Mouse (Mus musculus) MEL (cell line): ENCODE results near the gene Gm45902.

ENCODE experiments used
- BHLHE40 ChIP-seq: IDR thresholded peaks from 2 replicates; pipeline ENCODE4 v1.6.1; 2012; ENCODE audit warnings: low read depth, mild to moderate bottlenecking, inconsistent platforms, low read length, improper control_type of control experiment, borderline replicate concordance
- CTCF ChIP-seq, 3 experiments: IDR thresholded peaks in 2 of 3; conservative IDR thresholded peaks in 1 of 3; 2 replicates each; pipeline ENCODE4 v1.5.1; 2011 to 2012; ENCODE audit warnings: low read length in 3 of 3, low read depth in 2 of 3, mild to moderate bottlenecking in 2 of 3, improper control_type of control experiment in 1 of 3, inconsistent platforms in 1 of 3, mixed read lengths in 1 of 3, moderate library complexity in 1 of 3; ENCODE audit not compliant: control insufficient read depth in 1 of 3, insufficient read depth in 1 of 3, poor library complexity in 1 of 3, severe bottlenecking in 1 of 3
- ELF1 ChIP-seq: IDR thresholded peaks from 2 replicates; pipeline ENCODE4 v1.6.1; 2014; ENCODE audit warnings: low read depth, mild to moderate bottlenecking, inconsistent platforms, low read length, improper control_type of control experiment, moderate library complexity
- GABPA ChIP-seq: IDR thresholded peaks from 2 replicates; pipeline ENCODE4 v1.6.1; 2012; ENCODE audit warnings: low read depth, mild to moderate bottlenecking, inconsistent platforms, low read length, improper control_type of control experiment, moderate library complexity
- GATA1 ChIP-seq: IDR thresholded peaks from 2 replicates; pipeline ENCODE4 v1.6.1; 2011; ENCODE audit warnings: low read depth, low read length, improper control_type of control experiment
- JUND ChIP-seq: IDR thresholded peaks from 2 replicates; pipeline ENCODE4 v1.6.1; 2011; ENCODE audit warnings: low read depth, mild to moderate bottlenecking, improper control_type of control experiment, low read length
- MAFK ChIP-seq: IDR thresholded peaks from 2 replicates; pipeline ENCODE4 v1.6.1; 2011; ENCODE audit warnings: low read depth, mild to moderate bottlenecking, low read length, improper control_type of control experiment, borderline replicate concordance
- MAZ ChIP-seq: IDR thresholded peaks from 2 replicates; pipeline ENCODE4 v1.6.1; 2012; ENCODE audit warnings: low read depth, mild to moderate bottlenecking, inconsistent platforms, low read length, improper control_type of control experiment
- MYC ChIP-seq: IDR thresholded peaks from 2 replicates; pipeline ENCODE4 v1.6.1; 2011; ENCODE audit warnings: low read depth, mild to moderate bottlenecking, low read length, improper control_type of control experiment, moderate library complexity
- POLR2A ChIP-seq, 2 experiments: IDR thresholded peaks; 2 replicates each; pipeline ENCODE4 v1.6.1; 2011 to 2012; ENCODE audit warnings: low read length in 2 of 2, mild to moderate bottlenecking in 2 of 2, control low read depth in 1 of 2, improper control_type of control experiment in 1 of 2, low read depth in 1 of 2, moderate library complexity in 1 of 2; ENCODE audit not compliant: control insufficient read depth in 1 of 2, insufficient read depth in 1 of 2, poor library complexity in 1 of 2
- SIN3A ChIP-seq: IDR thresholded peaks from 2 replicates; pipeline ENCODE4 v1.6.1; 2012; ENCODE audit warnings: low read length, improper control_type of control experiment, inconsistent platforms
- TBP ChIP-seq: IDR thresholded peaks from 2 replicates; pipeline ENCODE4 v1.8.0; 2011; ENCODE audit warnings: low read depth, low read length, improper control_type of control experiment
- TCF12 ChIP-seq: IDR thresholded peaks from 2 replicates; pipeline ENCODE4 v1.6.1; 2014; ENCODE audit warnings: low read depth, mild to moderate bottlenecking, inconsistent platforms, low read length, improper control_type of control experiment, moderate library complexity
- USF2 ChIP-seq, 2 experiments: IDR thresholded peaks; 2 replicates each; pipeline ENCODE4 v1.6.1; 2011 to 2012; ENCODE audit warnings: improper control_type of control experiment in 2 of 2, low read length in 2 of 2, borderline replicate concordance in 1 of 2, inconsistent platforms in 1 of 2, low read depth in 1 of 2, mild to moderate bottlenecking in 1 of 2; ENCODE audit not compliant: insufficient read depth in 1 of 2

DNA sequence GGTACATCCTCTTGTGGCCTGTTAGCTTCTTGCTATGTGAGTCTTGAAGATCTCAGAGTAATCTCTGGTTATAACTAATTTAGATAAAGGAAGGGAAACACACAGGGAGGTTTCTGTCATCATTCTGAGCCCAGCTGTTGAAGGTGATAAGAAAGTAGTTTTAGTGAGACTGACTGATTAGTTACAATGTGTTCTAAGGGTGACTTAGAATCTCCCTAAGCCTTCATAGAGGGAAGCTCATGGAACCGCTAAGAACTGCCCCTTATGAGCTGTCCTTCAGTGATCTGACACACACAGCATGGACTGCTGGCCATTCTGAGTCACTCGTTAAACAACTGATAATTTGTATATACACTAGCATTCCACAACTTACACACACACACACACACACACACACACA lies 33.5 kb upstream of the Gm45902 start:
- no peak for TF ChIP-seq POLR2A (IDR thresholded peaks at IDR 0.05; ENCODE audit: control insufficient read depth in 1 of 2, insufficient read depth in 1 of 2, low read depth in 1 of 2, low read length in 2 of 2, poor library complexity in 1 of 2)
- no peak for TF ChIP-seq CTCF (IDR thresholded peaks at IDR 0.05 in 2 of 3, conservative IDR thresholded peaks at IDR 0.05 in 1 of 3; ENCODE audit: control insufficient read depth in 1 of 3, insufficient read depth in 1 of 3, low read depth in 2 of 3, low read length in 3 of 3, poor library complexity in 1 of 3, severe bottlenecking in 1 of 3)
- TF ChIP-seq BHLHE40, result no peak
- no peak for TF ChIP-seq MYC
- no peak for TF ChIP-seq TBP
- TF ChIP-seq SIN3A, result no peak
- no peak for TF ChIP-seq USF2 (IDR thresholded peaks at IDR 0.05; ENCODE audit: borderline replicate concordance in 1 of 2, insufficient read depth in 1 of 2, low read depth in 1 of 2, low read length in 2 of 2)
- no peak for TF ChIP-seq GABPA
- no peak for TF ChIP-seq ELF1
- TF ChIP-seq MAFK, result no peak
- peak; percentile 61 for TF ChIP-seq TCF12
- TF ChIP-seq GATA1, result peak; percentile 69
- no peak for TF ChIP-seq JUND
- no peak for TF ChIP-seq MAZ
